Mouse (Mus musculus): ENCODE measurements around the gene B4gat1.

The B4gat1 gene

DNA sequence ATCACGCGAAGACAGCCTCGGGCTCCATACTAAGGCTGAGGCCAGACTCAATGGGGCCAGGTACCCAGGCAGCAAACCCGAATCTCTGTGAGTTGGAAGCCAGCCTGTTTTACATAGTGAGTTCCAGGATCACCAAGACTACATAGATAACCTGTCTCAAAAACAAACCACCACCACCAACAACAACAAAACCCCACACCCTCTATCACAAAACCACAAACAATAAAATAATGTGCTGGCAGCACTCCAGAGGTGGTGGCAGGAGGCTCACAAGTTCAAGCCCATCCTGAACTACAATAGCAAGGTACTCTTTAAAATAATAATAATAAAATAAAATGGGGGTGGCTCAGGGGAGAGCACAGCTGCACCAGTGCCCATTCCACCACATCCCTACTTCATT is 2.0 kb upstream of the B4gat1 start:
- no peak for DNase-seq

DNA sequence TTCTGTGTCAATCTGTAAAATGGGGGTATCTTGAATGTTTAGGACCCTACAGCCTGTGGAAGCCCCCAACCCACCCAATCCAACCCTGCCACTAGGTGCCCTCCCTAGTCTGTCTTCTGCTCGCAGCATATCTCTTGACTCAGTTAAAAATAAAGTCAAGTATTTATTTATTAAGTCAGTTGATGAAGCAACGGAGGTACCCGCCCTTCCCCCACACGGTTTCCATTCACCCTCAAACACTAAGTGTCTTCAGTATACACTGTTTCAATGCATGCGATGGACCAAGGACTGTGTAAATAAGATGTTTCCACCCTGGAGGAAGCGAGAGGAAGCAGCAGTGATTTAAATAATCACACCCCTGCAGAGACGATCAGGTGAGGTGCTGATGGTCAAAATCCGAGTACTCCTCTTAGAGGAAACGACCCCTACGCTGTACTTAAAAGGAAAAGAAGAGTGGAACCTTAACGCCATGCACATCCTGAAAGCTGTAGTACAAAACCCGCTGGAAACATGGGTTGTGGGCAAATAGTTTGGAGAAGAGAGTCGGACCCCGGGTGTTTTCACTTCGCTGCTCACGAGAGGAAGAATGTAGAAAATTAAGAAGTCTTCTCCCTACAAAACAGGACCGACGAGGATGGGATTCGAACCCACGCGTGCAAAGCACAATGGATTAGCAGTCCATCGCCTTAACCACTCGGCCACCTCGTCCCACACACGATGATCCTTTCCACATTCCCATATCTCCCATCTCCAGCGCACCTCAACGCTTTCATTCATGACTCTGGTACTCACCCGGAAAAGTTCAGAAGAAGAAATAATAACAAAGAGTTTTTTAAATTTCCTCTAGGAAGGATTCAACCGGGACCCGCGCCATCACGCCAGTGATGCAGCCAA is 701 bp upstream of the B4gat1 start:
- DNase-seq = peak; percentile 33 to 50

DNA sequence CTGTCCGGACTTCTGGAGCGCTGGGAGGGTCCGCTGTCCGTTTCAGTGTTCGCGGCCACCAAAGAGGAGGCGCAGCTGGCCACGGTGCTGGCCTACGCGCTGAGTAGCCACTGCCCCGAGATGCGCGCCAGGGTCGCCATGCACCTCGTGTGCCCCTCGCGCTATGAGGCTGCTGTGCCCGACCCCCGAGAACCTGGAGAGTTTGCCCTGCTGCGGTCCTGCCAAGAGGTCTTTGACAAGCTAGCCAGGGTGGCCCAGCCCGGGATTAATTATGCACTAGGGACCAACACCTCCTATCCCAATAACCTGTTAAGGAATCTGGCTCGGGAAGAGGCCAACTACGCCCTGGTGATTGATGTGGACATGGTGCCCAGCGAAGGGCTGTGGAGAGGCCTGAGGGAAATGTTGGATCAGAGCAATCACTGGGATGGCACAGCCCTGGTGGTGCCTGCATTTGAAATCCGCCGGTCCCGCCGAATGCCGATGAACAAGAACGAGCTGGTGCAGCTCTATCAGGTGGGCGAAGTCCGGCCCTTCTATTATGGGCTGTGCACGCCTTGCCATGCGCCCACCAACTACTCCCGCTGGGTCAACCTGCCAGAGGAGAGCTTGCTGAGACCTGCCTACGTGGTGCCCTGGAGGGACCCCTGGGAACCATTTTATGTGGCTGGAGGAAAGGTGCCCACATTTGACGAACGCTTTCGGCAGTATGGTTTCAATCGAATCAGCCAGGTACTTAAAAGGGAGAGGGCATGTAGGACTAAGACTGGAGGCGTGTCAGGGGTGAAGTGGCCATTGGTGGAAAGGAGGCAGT is 882 bp downstream of the B4gat1 start:
- no peak for DNase-seq

DNA sequence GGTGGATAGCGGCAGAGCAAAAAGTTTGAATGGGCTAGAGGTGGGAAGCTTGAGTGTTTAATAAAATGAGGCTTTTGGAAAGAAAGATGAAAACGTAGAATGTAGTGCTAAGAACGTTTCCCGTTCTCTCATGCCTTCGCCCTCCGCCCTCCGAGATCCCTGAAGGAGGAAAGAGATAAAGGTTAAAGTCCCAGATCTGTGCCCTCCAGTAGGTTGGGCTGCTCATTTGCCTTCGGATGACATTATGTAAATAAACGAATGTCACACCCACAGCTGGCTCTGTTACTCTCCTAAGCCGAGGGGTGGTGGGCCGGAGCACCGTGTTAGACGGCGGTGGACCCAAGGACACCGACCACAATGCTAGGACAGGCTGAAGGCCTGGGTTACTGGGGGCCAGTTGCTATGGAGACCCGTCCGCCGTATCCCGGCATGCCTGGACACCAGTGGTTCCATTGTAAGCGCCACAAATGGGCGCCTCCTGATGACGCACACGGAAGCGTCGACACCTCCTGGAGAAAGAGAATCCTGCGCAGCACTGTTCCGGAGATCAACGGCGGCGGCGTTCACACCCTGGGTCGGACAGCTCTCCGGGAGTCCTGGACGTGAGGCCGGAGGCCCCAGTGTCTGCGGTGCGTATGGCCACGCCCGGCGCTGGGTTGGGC is 2.4 kb downstream of the B4gat1 start, which contains the start of gene Brms1:
Gene Brms1, plus strand, starts transcription at position 493 of the 662 bp plus-strand sequence.
- DNase-seq = peak; percentile 76 to 80

DNA sequence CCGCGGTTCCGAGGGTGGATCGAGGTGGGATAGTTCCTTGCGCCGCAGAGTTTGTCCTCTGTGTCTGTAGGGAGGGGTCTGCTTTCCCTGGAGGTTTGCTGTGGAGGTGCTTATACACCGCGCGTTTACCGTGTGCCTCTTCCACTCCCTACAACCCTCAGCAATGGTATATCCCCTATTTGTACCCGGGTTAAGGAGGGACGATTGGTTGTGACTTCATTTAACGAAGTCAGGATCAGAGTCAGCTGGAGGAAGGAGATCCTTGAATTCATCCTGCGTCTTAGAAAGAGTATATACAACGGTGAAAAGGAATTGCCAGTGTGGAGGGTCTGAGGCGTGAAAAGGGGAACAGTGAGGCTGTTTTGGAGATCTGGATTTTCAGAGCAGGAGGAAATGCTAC is 3.0 kb downstream of the B4gat1 start:
- DNase-seq = no peak

DNA sequence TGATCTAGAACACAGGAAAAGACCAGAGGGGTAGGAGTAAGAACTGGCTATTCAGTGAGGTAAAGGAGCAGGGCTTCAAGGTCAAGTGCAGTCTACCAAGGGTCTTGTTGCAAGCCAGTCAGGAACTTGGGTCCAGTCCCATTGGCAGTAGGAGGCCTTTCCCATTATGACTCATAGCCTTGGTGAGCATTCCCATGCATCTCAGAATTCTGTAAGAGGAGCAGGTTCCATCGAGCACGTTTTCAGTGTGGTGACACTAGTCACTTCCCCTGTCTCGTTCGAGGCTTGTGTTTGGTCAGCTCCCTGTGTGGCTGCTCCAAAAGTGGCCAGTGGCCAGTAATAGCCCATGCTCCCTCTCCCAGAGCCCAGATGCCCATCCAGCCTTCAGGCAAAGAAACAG is 6.9 kb downstream of the B4gat1 start:
- DNase-seq = no peak

DNA sequence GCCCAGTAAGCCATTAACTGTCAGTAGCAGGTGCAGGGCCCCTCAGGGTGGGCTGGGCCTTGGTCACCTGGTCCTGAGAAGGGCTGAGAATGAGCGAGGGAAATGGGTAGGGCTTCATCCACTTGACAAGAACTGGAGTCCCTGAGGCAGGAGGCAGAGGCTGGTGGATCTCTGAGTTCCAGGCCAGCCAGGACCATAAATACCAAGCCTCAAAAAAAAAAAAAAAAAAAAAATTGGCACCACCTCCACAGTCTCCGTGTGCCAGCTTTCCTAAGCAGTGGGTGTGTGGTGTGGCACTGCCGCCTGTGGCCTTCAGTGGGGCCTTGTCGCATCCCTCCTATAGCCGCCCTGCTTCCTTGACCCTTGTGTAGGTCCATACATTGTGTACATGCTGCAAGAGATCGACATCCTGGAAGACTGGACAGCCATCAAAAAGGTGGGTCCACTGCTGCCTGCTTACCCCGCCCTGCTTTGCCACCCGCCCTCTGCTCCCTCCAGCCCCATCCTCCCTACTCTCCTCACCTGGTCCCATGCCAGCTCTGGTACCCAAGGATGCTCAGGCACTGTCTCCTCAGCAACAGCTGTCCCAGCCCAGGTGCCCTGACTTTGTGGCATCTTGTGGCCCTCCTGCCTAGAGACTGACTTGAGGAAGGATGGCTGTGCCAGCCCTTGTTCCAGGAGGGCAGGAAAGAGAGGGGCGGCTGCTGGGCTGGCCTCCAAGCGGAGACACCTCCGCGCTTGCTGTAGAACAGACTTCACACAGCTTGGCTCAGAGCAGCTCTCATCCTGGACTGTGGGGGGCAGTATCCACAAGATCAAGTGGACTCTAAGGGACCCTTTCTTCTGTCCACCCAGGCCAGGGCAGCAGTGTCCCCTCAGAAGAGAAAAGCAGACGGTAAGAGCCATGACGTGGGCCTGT is 9.8 kb downstream of the B4gat1 start:
- DNase-seq = no peak

DNA sequence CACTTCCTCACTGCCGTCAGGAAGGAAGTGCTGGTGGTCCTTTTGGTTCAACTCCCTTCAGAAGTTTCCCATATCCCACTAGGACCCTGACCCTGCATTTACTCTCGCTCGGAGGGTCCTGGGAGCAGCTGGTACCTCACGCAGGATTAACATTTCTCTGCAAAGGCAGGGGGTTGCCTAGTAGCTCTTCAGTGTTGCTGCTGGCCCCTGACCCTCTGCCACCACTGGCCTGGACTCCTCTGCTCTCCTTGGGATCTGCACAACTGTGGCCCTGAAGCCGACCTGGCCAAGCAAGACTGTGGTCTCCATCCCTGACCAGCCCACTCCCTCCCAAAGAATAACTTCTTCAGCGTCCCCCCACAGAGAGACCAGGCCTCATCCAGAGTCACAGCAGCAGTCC is 10.7 kb downstream of the B4gat1 start:
- DNase-seq = no peak

DNA sequence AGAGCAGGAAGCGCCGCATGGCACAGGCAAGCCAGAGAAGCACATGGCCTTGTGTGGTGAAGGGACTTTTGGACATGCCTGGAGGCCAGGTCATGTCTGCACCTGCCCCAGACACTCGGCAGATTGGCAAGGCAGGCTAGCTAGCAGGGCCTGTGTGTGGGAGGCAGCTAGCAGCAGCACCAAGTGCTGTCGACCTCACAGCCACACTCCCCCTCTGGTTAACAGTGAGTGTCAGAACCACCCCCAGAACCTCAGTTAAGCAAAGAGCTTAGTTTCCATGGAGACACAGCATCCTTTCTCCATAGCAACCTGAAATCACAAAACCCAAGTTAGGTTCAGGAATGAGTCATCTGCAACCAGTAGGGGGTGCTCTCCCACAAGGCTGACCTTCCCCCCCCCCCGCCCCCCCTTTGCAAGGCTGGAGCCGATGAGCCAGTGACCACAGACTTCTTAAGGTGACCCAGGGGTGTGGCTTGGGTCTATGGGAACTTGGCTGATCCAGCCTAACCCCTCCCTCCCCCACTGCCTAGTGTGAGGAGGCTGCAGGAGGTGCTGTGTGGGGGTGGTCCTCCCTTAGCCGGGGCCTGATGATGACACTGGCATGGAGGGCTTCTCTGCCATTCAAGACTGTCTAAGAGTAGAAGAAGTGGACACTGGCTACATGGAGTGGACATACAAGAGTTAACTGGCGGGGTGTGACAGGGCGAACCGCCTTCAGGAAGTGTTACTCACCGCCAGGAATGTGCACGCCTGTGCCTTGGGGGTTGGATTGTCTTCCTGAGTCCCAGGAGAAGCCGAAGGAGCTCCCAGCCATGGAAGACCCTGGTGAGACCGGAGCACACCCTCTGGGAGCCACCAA is 11.7 kb downstream of the B4gat1 start, which contains the start of gene Rin1:
Gene Rin1, plus strand, starts transcription at position 435 of the 859 bp plus-strand sequence.
- DNase-seq = no peak

DNA sequence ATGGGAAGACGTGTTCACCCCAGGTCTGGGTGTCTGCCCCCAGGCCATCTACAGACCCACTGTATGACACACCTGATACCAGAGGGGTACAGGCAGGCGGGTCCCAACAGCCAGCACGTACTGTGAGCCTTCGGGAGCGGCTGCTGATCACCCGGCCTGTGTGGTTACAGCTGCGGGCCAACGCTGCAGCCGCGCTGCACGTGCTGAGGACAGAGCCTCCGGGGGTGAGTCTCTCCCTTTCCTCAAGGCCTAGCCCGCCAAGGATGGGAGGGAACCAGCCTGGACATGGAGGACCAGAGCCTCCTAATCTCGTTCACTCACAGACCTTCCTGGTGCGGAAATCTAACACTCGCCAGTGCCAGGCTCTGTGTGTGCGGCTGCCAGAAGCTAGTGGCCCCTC is 12.4 kb downstream of the B4gat1 start:
- DNase-seq = no peak

DNA sequence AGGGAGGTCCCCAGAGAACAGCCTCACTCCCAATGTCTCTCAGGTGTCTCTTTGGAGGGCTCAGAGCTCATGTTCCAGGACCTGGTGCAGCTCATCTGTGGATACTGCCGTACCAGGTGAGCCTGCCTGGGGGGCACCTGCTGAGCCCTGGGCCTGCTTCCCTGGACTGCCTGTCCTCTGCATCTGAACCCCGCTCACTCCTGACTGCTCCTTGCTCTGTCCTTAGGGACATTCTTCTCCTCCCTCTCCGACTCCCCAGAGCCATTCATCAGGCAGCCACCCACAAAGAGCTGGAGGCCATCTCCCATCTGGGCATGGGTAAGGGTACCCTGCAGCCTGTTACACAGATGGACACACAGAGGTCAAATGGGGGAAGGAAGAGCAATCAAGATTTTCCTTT is 12.9 kb downstream of the B4gat1 start:
- no peak for DNase-seq

DNA sequence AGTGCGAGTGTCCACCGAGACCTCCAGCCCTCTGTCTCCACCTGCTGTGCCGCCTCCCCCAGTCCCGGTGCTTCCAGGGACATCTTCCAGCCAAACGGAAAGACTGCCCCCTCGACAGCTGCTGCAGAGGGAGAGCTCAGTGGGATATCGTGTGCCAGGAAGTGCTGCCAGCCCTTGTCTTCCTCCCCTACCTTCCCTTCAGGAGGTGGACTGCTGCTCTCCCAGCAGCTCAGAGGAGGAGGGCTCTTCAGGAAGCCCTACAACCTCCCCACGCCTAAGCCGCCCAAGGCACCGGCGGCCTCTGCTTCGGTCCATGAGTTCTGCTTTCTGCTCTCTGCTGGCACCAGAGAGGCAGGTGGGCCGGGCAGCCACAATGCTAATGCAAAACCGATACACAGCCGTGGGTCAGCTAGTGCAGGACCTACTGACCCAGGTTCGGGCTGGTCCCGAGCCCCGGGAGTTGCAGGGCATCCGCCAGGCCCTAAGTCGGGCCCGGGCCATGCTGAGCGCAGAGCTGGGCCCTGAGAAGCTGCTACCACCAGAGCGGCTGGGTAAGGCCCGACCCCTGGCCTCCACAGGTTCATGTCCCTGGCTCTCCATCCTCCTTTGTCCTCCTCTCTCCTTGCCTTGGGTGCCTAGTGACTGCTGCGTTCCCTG is 13.7 kb downstream of the B4gat1 start:
- DNase-seq = no peak

DNA sequence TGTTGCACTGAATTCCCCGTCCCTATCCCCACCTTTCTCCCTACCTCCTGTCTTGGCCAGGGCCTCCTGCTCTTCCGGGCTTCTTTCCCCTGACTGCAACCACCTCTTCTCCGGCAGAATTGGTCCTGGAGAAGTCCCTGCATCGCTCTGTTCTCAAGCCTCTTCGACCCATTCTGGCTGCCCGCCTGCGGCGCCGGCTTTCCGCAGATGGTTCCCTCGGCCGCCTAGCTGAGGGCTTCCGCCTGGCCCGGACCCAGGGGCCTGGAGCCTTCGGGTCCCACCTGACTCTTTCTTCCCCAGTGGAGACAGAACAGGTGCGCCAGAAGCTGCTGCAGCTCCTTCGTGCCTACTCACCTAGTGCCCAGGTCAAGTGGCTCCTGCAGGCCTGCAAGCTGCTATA is 14.2 kb downstream of the B4gat1 start:
- no peak for DNase-seq

DNA sequence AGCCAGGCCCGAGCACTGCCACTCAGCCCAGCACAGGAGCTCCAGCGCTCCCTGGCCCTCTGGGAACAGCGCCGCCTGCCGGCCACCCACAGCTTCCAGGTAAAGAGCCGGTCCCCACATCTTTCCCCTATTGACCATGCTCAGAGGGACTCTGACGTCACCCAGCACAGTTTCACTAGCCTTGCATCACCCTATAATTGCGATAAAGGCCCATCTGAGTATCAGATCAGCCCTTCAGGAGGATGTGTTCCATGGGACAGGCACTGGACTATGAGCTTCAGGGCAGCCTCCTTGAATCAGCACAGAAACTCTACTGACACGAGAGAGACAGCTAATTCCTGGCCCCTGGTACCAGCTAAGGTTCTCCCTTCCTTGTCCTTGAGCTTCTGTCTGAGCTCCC is 15.3 kb downstream of the B4gat1 start:
- DNase-seq = no peak

DNA sequence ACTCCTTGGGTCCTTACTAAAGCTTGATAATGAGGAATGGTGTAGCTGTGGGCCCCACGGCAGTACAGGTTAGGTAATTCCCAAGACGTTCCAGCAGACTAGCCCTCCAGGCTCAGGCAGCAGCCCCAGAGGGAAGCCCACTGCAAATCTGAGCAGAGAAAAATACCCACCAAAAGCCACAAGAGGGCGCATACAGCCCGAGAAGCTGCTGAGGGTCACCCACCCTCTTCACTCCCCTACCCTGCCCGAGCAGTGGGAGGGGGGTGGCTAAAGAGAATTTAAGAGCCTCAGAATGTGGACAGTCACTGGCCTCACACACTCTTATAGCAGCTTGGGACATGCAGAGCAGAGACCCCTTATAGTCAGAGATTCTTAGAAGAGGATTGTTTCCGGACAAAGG is 17.6 kb downstream of the B4gat1 start:
- peak in 1 of 2 experiments; percentile 26 for DNase-seq

DNA sequence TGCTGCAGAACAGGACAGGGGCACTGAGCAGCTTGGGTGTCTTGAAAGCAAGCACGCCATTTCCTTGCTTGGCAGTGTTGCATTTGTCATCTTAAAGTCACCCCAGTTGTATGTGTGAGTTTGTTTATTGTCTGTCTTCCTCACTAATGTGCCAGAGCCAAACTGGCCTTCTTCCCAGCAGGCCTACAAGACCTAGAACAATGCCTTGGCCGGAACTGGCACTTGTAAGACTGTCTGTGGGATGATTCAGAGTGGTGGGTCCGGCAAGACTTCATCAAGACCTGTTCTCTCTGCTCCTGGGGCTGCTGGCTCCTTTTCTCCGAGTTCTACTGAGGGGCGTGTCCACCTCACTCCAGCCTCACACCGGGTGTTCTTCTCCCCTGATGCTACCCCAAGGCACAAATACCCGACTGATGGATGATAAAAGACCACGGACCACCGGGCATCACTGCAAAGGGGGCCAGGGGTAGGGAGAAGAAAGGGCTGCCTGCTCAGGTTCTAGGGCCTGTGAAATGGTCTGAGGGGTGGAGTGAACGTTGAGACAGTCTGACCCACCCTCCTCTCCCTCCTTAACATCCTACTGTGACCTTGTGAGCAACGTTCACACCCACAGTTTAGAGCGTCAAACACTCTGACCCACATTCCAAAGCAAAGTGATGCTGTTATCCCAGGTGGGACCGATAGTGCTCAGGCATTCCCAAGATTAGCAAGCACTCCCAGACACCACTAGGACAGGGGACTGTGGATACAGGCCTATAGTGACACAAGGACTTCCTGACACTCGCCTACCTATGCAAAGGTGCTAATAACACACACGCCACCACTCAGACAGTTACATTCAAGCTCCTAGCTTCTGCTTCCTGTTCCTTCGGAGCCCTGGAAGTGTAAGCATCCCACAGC is 19.5 kb downstream of the B4gat1 start:
- no peak for DNase-seq

DNA sequence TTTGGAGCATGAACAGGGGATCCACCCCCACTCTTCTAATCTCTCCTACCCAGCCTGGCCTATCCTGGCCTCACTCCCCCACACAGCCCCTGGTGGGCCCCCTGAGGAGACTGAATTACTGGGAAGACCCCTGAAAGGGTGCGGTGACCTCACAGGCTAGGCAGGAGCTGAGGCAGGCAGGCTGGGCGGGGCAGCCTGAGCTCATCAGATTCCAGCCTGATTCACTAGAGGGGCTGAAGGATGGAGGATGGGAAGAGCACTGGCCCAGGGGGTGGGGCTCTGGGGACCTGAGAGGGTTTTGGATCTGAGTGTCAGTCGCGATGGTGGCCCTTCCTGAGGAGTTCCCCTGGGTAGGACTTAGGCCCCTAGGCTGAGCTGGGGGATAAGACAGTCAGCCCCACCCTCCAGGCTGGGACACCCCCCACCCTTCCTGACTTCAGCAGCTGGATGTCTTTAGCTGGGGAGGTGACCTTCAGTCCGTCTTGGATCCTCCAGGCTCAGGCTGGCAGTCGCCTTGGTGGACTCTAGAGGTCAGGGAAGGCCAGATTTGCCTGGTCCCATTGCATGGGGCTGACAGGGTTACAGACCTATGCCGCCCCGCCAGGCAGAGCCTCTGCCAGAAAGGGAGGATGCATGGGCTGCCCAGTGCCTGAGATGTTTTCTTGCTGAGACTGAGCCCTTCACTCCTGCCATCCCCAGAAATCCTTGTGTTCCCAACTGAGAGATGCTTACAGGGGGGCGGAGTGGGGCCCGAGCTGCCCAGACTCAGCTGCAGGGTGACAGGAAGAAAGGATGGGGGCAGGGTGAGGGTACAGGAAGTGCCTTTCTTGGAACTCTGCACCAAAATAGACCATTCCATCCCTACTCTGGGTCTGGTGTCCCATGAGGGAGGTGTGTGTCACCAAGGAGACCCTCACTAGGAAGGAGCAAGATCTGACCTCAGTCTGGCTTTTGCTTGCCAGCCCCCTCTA is 20.5 kb downstream of the B4gat1 start:
- DNase-seq = no peak

Data from thymus, adult 18-20 months (tissue).